Mouse (Mus musculus): ENCODE data around the gene Tmem178b.

The Tmem178b gene

GRCm38 (mm10) chr6:39872901-39873591 lies at the start of gene Tmem178b:
Tmem178b (plus strand) TSS chr6:39873271.
- DNase-seq (ENCODE audit: low read depth, low spot score): peak; percentile 2

- DNase-seq (ENCODE audit: low read depth, low spot score): no peak
These were observed 44.3 kb upstream of the Tmem178b start for GRCm38 (mm10) chr6:39828736-39829135.

- DNase-seq (ENCODE audit: low read depth, low spot score): no peak
These were observed 29.3 kb upstream of the Tmem178b start for GRCm38 (mm10) chr6:39843698-39844342.

- no peak for DNase-seq (ENCODE audit: low read depth, low spot score)
These were observed 25.5 kb upstream of the Tmem178b start for GRCm38 (mm10) chr6:39847538-39847937.

GRCm38 (mm10) chr6:39848766-39849165 lies 24.3 kb upstream of the Tmem178b start:
- DNase-seq (ENCODE audit: low read depth, low spot score): peak; percentile 28

- DNase-seq (ENCODE audit: low read depth, low spot score): no peak
These were observed 23.4 kb upstream of the Tmem178b start for GRCm38 (mm10) chr6:39849667-39850066.

- peak; percentile 16 for DNase-seq (ENCODE audit: low read depth, low spot score)
These were observed 2.6 kb upstream of the Tmem178b start for GRCm38 (mm10) chr6:39870271-39871135.

GRCm38 (mm10) chr6:39871381-39872305 lies 1.4 kb upstream of the Tmem178b start:
- DNase-seq (ENCODE audit: low read depth, low spot score): peak; percentile 7

- no peak for DNase-seq (ENCODE audit: low read depth, low spot score)
These were observed 668 bp upstream of the Tmem178b start for GRCm38 (mm10) chr6:39872306-39872900.

- DNase-seq (ENCODE audit: low read depth, low spot score): no peak
These were observed 2.1 kb downstream of the Tmem178b start for GRCm38 (mm10) chr6:39875186-39875585.

- no peak for DNase-seq (ENCODE audit: low read depth, low spot score)
These were observed 3.4 kb downstream of the Tmem178b start for GRCm38 (mm10) chr6:39876444-39876843.

- no peak for DNase-seq (ENCODE audit: low read depth, low spot score)
These were observed 17.7 kb downstream of the Tmem178b start for GRCm38 (mm10) chr6:39890811-39891210.

- no peak for DNase-seq (ENCODE audit: low read depth, low spot score)
These were observed 23.4 kb downstream of the Tmem178b start for GRCm38 (mm10) chr6:39896500-39896899.

GRCm38 (mm10) chr6:39899231-39899630 lies 26.2 kb downstream of the Tmem178b start:
- peak; percentile 2 for DNase-seq (ENCODE audit: low read depth, low spot score)

GRCm38 (mm10) chr6:39903220-39903773 lies 30.2 kb downstream of the Tmem178b start:
- DNase-seq (ENCODE audit: low read depth, low spot score): no peak

GRCm38 (mm10) chr6:39903845-39904244 lies 30.8 kb downstream of the Tmem178b start:
- DNase-seq (ENCODE audit: low read depth, low spot score): no peak

- no peak for DNase-seq (ENCODE audit: low read depth, low spot score)
These were observed 41.9 kb downstream of the Tmem178b start for GRCm38 (mm10) chr6:39914956-39915355.

GRCm38 (mm10) chr6:39915636-39916281 lies 42.7 kb downstream of the Tmem178b start:
- DNase-seq (ENCODE audit: low read depth, low spot score): no peak

GRCm38 (mm10) chr6:39916514-39916913 lies 43.4 kb downstream of the Tmem178b start:
- no peak for DNase-seq (ENCODE audit: low read depth, low spot score)

- no peak for DNase-seq (ENCODE audit: low read depth, low spot score)
These were observed 44.2 kb downstream of the Tmem178b start for GRCm38 (mm10) chr6:39917242-39917641.

All from CD4-positive, CD25-positive, alpha-beta regulatory T cell, adult 2 months (primary cell).